Mouse (Mus musculus): ENCODE measurements around the gene Esrrg. TPM values are rescaled to one million over a fixed set of nuclear protein-coding genes. Genes with fewer than 3 reads are reported as not detected.

Gene Esrrg
- polyA plus RNA-seq, 1 experiment from 2014 or later, result 5.0 TPM

DNA sequence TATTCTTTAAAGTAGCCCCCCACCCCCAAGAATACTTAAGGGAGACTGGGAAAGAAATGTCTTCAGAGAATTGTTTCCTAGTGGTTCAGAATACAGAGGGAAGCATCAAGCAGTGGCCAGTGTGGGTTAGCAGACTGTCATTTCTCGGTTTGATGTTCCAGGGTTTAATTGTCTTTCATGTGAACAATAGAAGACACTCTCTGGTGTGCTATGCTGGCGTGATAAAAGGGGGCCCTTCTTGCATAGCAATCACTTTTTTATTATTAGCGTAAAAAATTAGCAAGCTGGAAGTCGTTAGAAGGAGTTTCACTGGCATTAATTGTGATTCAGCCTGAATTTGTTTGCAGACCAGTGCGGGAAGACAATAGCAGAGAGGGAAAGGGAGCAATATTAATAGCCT, 253.7 kb downstream of the Esrrg start:
- H3K9ac ChIP-seq (ENCODE audit: low read length), result no peak overlapping the region
- H3K36me3 ChIP-seq (ENCODE audit: control insufficient read depth, insufficient read depth, low read length), result no peaks in the 10 kb centered on the region
- ATAC-seq (replicated peaks; ENCODE audit: low FRiP score) (no peak), DNase-seq (ENCODE audit: low spot score) (no peak)
- no peaks in the 10 kb centered on the region for H3K27me3 ChIP-seq (ENCODE audit: control insufficient read depth, insufficient read depth, low read length)
- H3K27ac ChIP-seq (ENCODE audit: low read depth, low read length), result no peak overlapping the region
- WGBS, result 33% methylated on average over 5 of the region's 5 CpGs
- peaks cover 2% of the 10 kb centered on the region; the same call in 1 of the 2 replicates for H3K4me1 ChIP-seq (replicated peaks; ENCODE audit: control insufficient read depth, insufficient read depth, low read length)
- H3K4me3 ChIP-seq (ENCODE audit: low read depth, low read length), result no peak overlapping the region
- no peak overlapping the region for H3K4me2 ChIP-seq (ENCODE audit: low read depth, low read length, severe bottlenecking)
- no peaks in the 10 kb centered on the region for H3K9me3 ChIP-seq (ENCODE audit: control insufficient read depth, low read length)

DNA sequence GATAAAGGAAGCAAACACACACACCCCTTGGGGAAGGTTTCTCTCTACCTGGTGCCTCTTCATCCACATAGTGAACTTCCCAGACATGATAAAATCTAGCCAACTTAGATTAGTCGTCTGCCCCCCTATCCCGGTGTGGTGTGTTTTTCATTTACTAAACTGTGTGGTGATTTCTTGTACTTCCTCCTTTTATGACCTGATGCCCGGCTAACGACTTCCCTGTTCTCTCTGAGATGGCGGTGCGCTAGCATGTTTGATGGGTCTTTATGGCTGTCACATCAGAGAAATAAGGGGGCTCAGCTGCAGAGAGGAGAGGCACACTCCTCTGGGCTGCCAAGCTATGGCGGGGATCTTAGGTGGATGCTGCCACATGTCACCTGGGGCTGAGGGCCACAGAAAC, 259.8 kb downstream of the Esrrg start:
- ATAC-seq (replicated peaks; ENCODE audit: low FRiP score) (no peak), DNase-seq (ENCODE audit: low spot score) (no peak)
- Histone ChIP-seq H3K9ac (ENCODE audit: low read length) (no peak overlapping the region), H3K27ac (ENCODE audit: low read depth, low read length) (no peak overlapping the region), H3K4me2 (ENCODE audit: low read depth, low read length, severe bottlenecking) (no peak overlapping the region), H3K27me3 (ENCODE audit: control insufficient read depth, insufficient read depth, low read length) (no peaks in the 10 kb centered on the region), H3K9me3 (ENCODE audit: control insufficient read depth, low read length) (no peaks in the 10 kb centered on the region), H3K36me3 (ENCODE audit: control insufficient read depth, insufficient read depth, low read length) (no peaks in the 10 kb centered on the region), H3K4me1 (replicated peaks; ENCODE audit: control insufficient read depth, insufficient read depth, low read length) (no peaks in the 10 kb centered on the region), H3K4me3 (ENCODE audit: low read depth, low read length) (no peak overlapping the region)
- 80% methylated on average over 7 of the region's 7 CpGs for WGBS

DNA sequence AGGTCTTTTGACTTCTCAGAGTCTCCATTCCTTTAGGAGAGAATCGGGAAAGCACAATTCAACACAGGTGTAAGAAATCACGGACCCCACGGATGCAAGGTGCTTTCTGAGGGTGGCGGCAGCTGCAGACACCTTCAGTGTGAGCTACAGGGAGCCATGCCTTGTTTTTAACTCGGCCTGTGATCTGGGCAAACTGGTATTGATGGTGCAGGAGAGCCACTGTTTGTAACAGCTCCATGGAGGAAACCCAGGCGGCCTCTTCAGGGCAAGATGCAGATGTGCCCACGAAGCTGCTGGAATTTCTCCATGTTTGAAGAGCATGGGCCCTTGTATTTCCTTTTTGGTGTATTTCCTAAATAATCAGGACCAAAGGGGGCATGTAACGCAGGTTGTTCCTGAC, 263.6 kb downstream of the Esrrg start:
- no peak for ATAC-seq (replicated peaks; ENCODE audit: low FRiP score)
- Histone ChIP-seq H3K9me3 (ENCODE audit: control insufficient read depth, low read length) (no peaks in the 10 kb centered on the region), H3K36me3 (ENCODE audit: control insufficient read depth, insufficient read depth, low read length) (no peaks in the 10 kb centered on the region), H3K9ac (ENCODE audit: low read length) (no peak overlapping the region), H3K27me3 (ENCODE audit: control insufficient read depth, insufficient read depth, low read length) (no peaks in the 10 kb centered on the region), H3K4me2 (ENCODE audit: low read depth, low read length, severe bottlenecking) (no peak overlapping the region), H3K4me1 (replicated peaks; ENCODE audit: control insufficient read depth, insufficient read depth, low read length) (no peaks in the 10 kb centered on the region), H3K27ac (ENCODE audit: low read depth, low read length) (no peak overlapping the region), H3K4me3 (ENCODE audit: low read depth, low read length) (no peak overlapping the region)
- WGBS, result 60% methylated on average over 8 of the region's 8 CpGs
- DNase-seq (ENCODE audit: low spot score), result no peak

DNA sequence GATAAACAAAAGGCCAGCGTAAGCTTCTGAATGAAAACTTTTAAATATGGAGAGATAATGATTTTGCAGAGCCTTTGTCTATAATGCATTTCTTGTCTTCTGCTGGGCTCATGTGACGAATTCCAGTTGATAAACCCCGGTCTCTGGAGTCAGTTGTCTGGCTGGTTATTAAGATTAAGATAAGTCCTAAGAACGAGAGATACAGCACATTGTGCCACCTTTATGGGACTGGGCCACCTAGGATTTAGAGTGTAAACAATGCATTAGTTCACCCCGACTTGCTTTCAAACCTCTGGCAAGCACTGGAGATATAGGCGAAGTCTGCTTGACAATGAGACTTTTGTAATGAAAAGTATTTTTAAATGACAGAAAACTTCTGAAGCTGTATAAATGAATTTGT, 264.2 kb downstream of the Esrrg start:
- ATAC-seq (replicated peaks; ENCODE audit: low FRiP score) (no peak), DNase-seq (ENCODE audit: low spot score) (no peak)
- Histone ChIP-seq H3K27me3 (ENCODE audit: control insufficient read depth, insufficient read depth, low read length) (no peaks in the 10 kb centered on the region), H3K27ac (ENCODE audit: low read depth, low read length) (no peak overlapping the region), H3K4me3 (ENCODE audit: low read depth, low read length) (no peak overlapping the region), H3K4me2 (ENCODE audit: low read depth, low read length, severe bottlenecking) (no peak overlapping the region), H3K36me3 (ENCODE audit: control insufficient read depth, insufficient read depth, low read length) (no peaks in the 10 kb centered on the region), H3K9ac (ENCODE audit: low read length) (no peak overlapping the region), H3K4me1 (replicated peaks; ENCODE audit: control insufficient read depth, insufficient read depth, low read length) (no peaks in the 10 kb centered on the region), H3K9me3 (ENCODE audit: control insufficient read depth, low read length) (no peaks in the 10 kb centered on the region)
- WGBS, result 68% methylated on average over 6 of the region's 6 CpGs

DNA sequence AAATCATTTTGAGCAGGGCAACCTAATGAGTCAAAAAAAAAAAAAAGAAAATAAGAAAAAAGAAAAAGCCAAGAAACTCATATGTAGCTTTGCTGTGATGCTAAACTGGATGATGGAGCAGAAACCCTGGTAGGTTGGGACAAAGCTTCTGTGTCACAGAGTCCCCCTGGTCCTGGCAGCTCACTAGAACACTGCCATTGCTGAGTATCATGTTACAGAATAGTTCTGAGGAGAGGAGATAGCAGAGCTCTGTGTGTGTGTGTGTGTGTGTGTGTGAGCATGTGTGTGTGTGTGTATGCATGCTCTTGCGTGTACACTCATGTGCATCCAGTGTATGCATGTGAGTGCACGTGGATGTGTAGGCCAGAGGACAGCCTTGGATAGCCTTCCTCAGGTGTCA, 265.2 kb downstream of the Esrrg start:
- Histone ChIP-seq H3K9me3 (ENCODE audit: control insufficient read depth, low read length) (no peaks in the 10 kb centered on the region), H3K4me3 (ENCODE audit: low read depth, low read length) (no peak overlapping the region), H3K27ac (ENCODE audit: low read depth, low read length) (no peak overlapping the region), H3K9ac (ENCODE audit: low read length) (no peak overlapping the region), H3K4me2 (ENCODE audit: low read depth, low read length, severe bottlenecking) (no peak overlapping the region), H3K4me1 (replicated peaks; ENCODE audit: control insufficient read depth, insufficient read depth, low read length) (no peaks in the 10 kb centered on the region), H3K36me3 (ENCODE audit: control insufficient read depth, insufficient read depth, low read length) (no peaks in the 10 kb centered on the region), H3K27me3 (ENCODE audit: control insufficient read depth, insufficient read depth, low read length) (no peaks in the 10 kb centered on the region)
- WGBS, result 83% methylated on average over 2 of the region's 2 CpGs
- ATAC-seq (replicated peaks; ENCODE audit: low FRiP score) (no peak), DNase-seq (ENCODE audit: low spot score) (no peak)

DNA sequence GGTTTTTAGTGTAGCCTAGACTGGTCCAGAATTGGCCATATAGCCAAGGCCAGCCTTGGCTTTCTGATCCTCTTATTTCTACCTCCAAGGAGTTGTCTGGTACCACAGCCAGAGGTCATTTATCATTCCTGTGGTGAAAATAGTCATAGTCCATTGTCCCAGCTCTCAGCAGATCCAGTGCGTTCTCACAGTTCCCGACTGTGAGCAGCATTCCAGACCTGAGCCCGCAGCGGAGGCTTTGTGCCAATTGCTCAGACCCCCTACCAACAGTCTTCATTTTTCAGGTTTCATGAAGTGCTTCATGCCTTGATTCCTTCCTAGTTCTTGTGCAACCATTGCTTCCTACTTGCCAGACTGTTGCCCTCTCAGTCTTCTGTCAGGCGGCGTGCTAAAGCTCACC, 278.7 kb downstream of the Esrrg start:
- no peak overlapping the region for H3K9ac ChIP-seq (ENCODE audit: low read length)
- no peak for ATAC-seq (replicated peaks; ENCODE audit: low FRiP score)
- 87% methylated on average over 6 of the region's 6 CpGs for WGBS
- no peaks in the 10 kb centered on the region for H3K36me3 ChIP-seq (ENCODE audit: control insufficient read depth, insufficient read depth, low read length)
- H3K4me1 ChIP-seq (replicated peaks; ENCODE audit: control insufficient read depth, insufficient read depth, low read length), result no peaks in the 10 kb centered on the region
- H3K4me2 ChIP-seq (ENCODE audit: low read depth, low read length, severe bottlenecking), result no peak overlapping the region
- no peaks in the 10 kb centered on the region for H3K9me3 ChIP-seq (ENCODE audit: control insufficient read depth, low read length)
- no peak for DNase-seq (ENCODE audit: low spot score)
- H3K27ac ChIP-seq (ENCODE audit: low read depth, low read length), result no peak overlapping the region
- H3K4me3 ChIP-seq (ENCODE audit: low read depth, low read length), result no peak overlapping the region
- H3K27me3 ChIP-seq (ENCODE audit: control insufficient read depth, insufficient read depth, low read length), result no peaks in the 10 kb centered on the region

DNA sequence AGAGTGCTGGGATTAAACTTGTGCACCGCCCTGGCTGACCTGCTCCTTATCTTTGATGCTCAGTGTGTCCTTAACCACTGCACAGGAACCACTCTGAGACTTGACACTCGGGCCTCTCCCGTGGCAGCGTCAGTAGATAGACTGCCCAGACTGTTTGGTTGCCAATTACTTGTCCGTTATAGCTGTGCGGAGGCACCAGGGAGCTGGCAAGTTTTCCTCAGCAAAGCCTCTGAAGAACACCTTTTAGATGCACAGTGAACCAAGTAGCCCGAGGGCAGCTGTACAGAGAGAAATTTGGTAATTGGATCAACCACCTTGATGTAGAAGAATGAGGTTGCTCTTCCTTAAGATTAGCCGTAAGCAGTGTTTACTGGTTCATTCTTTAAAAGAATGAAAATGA, 279.6 kb downstream of the Esrrg start:
- no peak overlapping the region for H3K4me2 ChIP-seq (ENCODE audit: low read depth, low read length, severe bottlenecking)
- H3K9me3 ChIP-seq (ENCODE audit: control insufficient read depth, low read length), result no peaks in the 10 kb centered on the region
- DNase-seq (ENCODE audit: low spot score) (peak; percentile 57), ATAC-seq (replicated peaks; ENCODE audit: low FRiP score) (no peak)
- H3K27me3 ChIP-seq (ENCODE audit: control insufficient read depth, insufficient read depth, low read length), result no peaks in the 10 kb centered on the region
- H3K4me1 ChIP-seq (replicated peaks; ENCODE audit: control insufficient read depth, insufficient read depth, low read length), result no peaks in the 10 kb centered on the region
- 59% methylated on average over 8 of the region's 8 CpGs for WGBS
- no peak overlapping the region for H3K27ac ChIP-seq (ENCODE audit: low read depth, low read length)
- no peak overlapping the region for H3K4me3 ChIP-seq (ENCODE audit: low read depth, low read length)
- H3K9ac ChIP-seq (ENCODE audit: low read length), result no peak overlapping the region
- no peaks in the 10 kb centered on the region for H3K36me3 ChIP-seq (ENCODE audit: control insufficient read depth, insufficient read depth, low read length)

DNA sequence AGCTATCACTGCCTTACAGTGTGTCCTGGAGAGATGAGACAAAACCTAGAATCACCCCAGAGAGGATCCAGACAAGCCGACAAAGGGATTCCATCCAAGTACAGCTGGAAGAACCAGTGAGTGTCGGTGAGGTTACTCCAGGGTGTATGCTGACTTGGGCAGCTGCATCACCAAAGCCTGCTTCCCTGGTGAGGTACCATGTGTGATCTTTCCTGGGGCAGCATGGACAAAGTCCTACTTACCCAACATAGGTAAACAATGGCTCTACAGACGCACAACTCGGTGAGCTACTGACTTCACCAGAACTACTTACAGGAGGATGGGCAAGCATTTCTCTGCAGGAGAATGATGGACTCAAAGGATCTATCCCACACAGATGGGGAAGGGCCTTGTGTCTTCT, 280.5 kb downstream of the Esrrg start:
- Histone ChIP-seq H3K36me3 (ENCODE audit: control insufficient read depth, insufficient read depth, low read length) (no peaks in the 10 kb centered on the region), H3K9ac (ENCODE audit: low read length) (no peak overlapping the region), H3K4me3 (ENCODE audit: low read depth, low read length) (no peak overlapping the region), H3K27me3 (ENCODE audit: control insufficient read depth, insufficient read depth, low read length) (no peaks in the 10 kb centered on the region), H3K4me2 (ENCODE audit: low read depth, low read length, severe bottlenecking) (no peak overlapping the region), H3K27ac (ENCODE audit: low read depth, low read length) (no peak overlapping the region), H3K4me1 (replicated peaks; ENCODE audit: control insufficient read depth, insufficient read depth, low read length) (no peaks in the 10 kb centered on the region), H3K9me3 (ENCODE audit: control insufficient read depth, low read length) (no peaks in the 10 kb centered on the region)
- ATAC-seq (replicated peaks; ENCODE audit: low FRiP score) (no peak), DNase-seq (ENCODE audit: low spot score) (no peak)
- WGBS, result 96% methylated on average over 4 of the region's 4 CpGs

DNA sequence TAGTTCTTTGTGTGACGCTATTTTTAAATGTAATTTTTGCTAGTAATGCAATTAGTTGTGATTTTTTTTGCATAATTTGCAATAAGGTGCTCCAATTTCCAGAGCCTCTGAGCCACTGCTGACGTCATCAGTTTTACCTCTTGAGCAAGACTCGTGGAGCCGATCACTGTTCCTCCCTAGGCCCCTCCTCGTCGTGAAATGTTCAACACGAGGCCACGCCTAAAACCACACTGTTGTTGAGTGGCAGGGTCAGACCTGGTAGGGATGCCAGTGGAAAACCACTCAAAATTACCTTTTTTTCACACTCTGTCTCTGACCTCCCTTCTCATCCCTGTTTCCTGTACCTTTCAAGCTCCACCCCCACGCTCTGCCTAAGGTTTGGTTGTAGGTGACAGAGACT, 282.7 kb downstream of the Esrrg start:
- Histone ChIP-seq H3K27me3 (ENCODE audit: control insufficient read depth, insufficient read depth, low read length) (no peaks in the 10 kb centered on the region), H3K4me1 (replicated peaks; ENCODE audit: control insufficient read depth, insufficient read depth, low read length) (no peaks in the 10 kb centered on the region), H3K27ac (ENCODE audit: low read depth, low read length) (no peak overlapping the region), H3K36me3 (ENCODE audit: control insufficient read depth, insufficient read depth, low read length) (no peaks in the 10 kb centered on the region), H3K9ac (ENCODE audit: low read length) (no peak overlapping the region), H3K4me2 (ENCODE audit: low read depth, low read length, severe bottlenecking) (no peak overlapping the region), H3K4me3 (ENCODE audit: low read depth, low read length) (no peak overlapping the region), H3K9me3 (ENCODE audit: control insufficient read depth, low read length) (no peaks in the 10 kb centered on the region)
- WGBS, result 92% methylated on average over 9 of the region's 9 CpGs
- no peak for DNase-seq (ENCODE audit: low spot score)
- no peak for ATAC-seq (replicated peaks; ENCODE audit: low FRiP score)

Data from forebrain, embryonic 11.5 days (tissue).